Mouse (Mus musculus): ENCODE measurements around the gene Rnf216. TPM values are rescaled to one million over a fixed set of nuclear protein-coding genes. Genes with fewer than 3 reads are reported as not detected.

Rnf216 gene
- polyA plus RNA-seq, 1 experiment from 2014 or later: 25.1 TPM

Small RNAs within 50 kb of the gene (microRNA-seq; reads per million reads assigned to microRNA genes)
- not detected for gene Gm44405

Other genes with a start within 250 kb of the Rnf216 start
- 8.7 and 9.5 TPM in 2 replicates for gene Fbxl18, start 217.6 kb downstream of the Rnf216 start, polyA plus RNA-seq (2015; fragmentation: Nextera tagmentation; extraction: Ambion mirVana)
- 6,383 and 6,386 TPM in 2 replicates for gene Actb, start 206.2 kb downstream of the Rnf216 start, polyA plus RNA-seq (2015; fragmentation: Nextera tagmentation; extraction: Ambion mirVana)
- gene Fscn1, start 152.7 kb downstream of the Rnf216 start, polyA plus RNA-seq (2015; fragmentation: Nextera tagmentation; extraction: Ambion mirVana): 135 and 155 TPM in 2 replicates
- not detected in 2 replicates for gene Olfr718-ps1, start 34.6 kb upstream of the Rnf216 start, polyA plus RNA-seq (2015; fragmentation: Nextera tagmentation; extraction: Ambion mirVana)
- 7.2 and 7.8 TPM in 2 replicates for gene Rbak, start 67.8 kb upstream of the Rnf216 start, polyA plus RNA-seq (2015; fragmentation: Nextera tagmentation; extraction: Ambion mirVana)
- not detected in 2 replicates for gene Spdye4b, start 68.0 kb upstream of the Rnf216 start, polyA plus RNA-seq (2015; fragmentation: Nextera tagmentation; extraction: Ambion mirVana)
- gene Spdye4a, start 113.9 kb upstream of the Rnf216 start, polyA plus RNA-seq (2015; fragmentation: Nextera tagmentation; extraction: Ambion mirVana): not detected in 2 replicates
- 7.0 and 7.9 TPM in 2 replicates for gene Zfp12, start 122.2 kb upstream of the Rnf216 start, polyA plus RNA-seq (2015; fragmentation: Nextera tagmentation; extraction: Ambion mirVana)
- 1.5 and 1.8 TPM in 2 replicates for gene Zfp316, start 157.0 kb upstream of the Rnf216 start, polyA plus RNA-seq (2015; fragmentation: Nextera tagmentation; extraction: Ambion mirVana)
- 0.05 TPM in 1 of 2 replicates, not detected in the other for gene Zfp853, start 180.6 kb upstream of the Rnf216 start, polyA plus RNA-seq (2015; fragmentation: Nextera tagmentation; extraction: Ambion mirVana)
- gene E130309D02Rik, start 202.4 kb upstream of the Rnf216 start, polyA plus RNA-seq (2015; fragmentation: Nextera tagmentation; extraction: Ambion mirVana): 22.6 and 22.7 TPM in 2 replicates
- 50.5 and 57.1 TPM in 2 replicates for gene Zdhhc4, start 216.3 kb upstream of the Rnf216 start, polyA plus RNA-seq (2015; fragmentation: Nextera tagmentation; extraction: Ambion mirVana)
- gene Grid2ip, start 244.3 kb upstream of the Rnf216 start, polyA plus RNA-seq (2015; fragmentation: Nextera tagmentation; extraction: Ambion mirVana): 0.14 TPM in 1 of 2 replicates, not detected in the other